Mouse (Mus musculus) cerebellum, adult 9-11 months (tissue): ENCODE measurements at regions not wholly inside any gene's neighbourhood (a gene's known extent, or its start where the extent isn't known, plus 50 kb on each side); places are given as distances from the start of the nearest gene placed in this dataset.

ENCODE experiments used
- DNase-seq: peaks from one replicate; pipeline ENCODE4 v3.0.0; 2022

GRCm38 (mm10) chr2:101209136-101209535 lies 415.4 kb upstream of the Rag2 start:
- no peak for DNase-seq

- DNase-seq: no peak
Measured at GRCm38 (mm10) chr2:101220759-101221158, 403.8 kb upstream of the Rag2 start.

GRCm38 (mm10) chr2:101242983-101243382 lies 381.5 kb upstream of the Rag2 start:
- no peak for DNase-seq

GRCm38 (mm10) chr2:101247133-101247532 lies 377.4 kb upstream of the Rag2 start:
- no peak for DNase-seq

- no peak for DNase-seq
Measured at GRCm38 (mm10) chr2:101252228-101252627, 372.3 kb upstream of the Rag2 start.

GRCm38 (mm10) chr2:101256464-101256863 lies 368.1 kb upstream of the Rag2 start:
- DNase-seq: no peak

GRCm38 (mm10) chr2:101263934-101264333 lies 360.6 kb upstream of the Rag2 start:
- no peak for DNase-seq

GRCm38 (mm10) chr2:101266685-101267374 lies 357.7 kb upstream of the Rag2 start:
- DNase-seq: no peak

- DNase-seq: no peak
Measured at GRCm38 (mm10) chr2:101274045-101274664, 350.4 kb upstream of the Rag2 start.

- no peak for DNase-seq
Measured at GRCm38 (mm10) chr2:101284886-101285285, 339.6 kb upstream of the Rag2 start.

GRCm38 (mm10) chr2:101288119-101288518 lies 336.4 kb upstream of the Rag2 start:
- no peak for DNase-seq

GRCm38 (mm10) chr2:101289168-101289567 lies 335.4 kb upstream of the Rag2 start:
- DNase-seq: no peak

GRCm38 (mm10) chr2:101290738-101291137 lies 333.8 kb upstream of the Rag2 start:
- no peak for DNase-seq

GRCm38 (mm10) chr2:101295678-101296368 lies 328.7 kb upstream of the Rag2 start:
- DNase-seq: no peak

- DNase-seq: no peak
Measured at GRCm38 (mm10) chr2:101296369-101296682, 328.2 kb upstream of the Rag2 start.

- DNase-seq: no peak
Measured at GRCm38 (mm10) chr2:101296778-101297177, 327.7 kb upstream of the Rag2 start.

- DNase-seq: no peak
Measured at GRCm38 (mm10) chr2:101299126-101299525, 325.4 kb upstream of the Rag2 start.

- DNase-seq: no peak
Measured at GRCm38 (mm10) chr2:101300106-101300505, 324.4 kb upstream of the Rag2 start.

GRCm38 (mm10) chr2:101321286-101321914 lies 303.1 kb upstream of the Rag2 start:
- DNase-seq: no peak

GRCm38 (mm10) chr2:101356709-101357108 lies 267.8 kb upstream of the Rag2 start:
- no peak for DNase-seq

GRCm38 (mm10) chr2:101364256-101364655 lies 260.3 kb upstream of the Rag2 start:
- DNase-seq: no peak

GRCm38 (mm10) chr2:101368278-101368677 lies 256.2 kb upstream of the Rag2 start:
- DNase-seq: no peak

- DNase-seq: no peak
Measured at GRCm38 (mm10) chr2:101370991-101371736, 253.4 kb upstream of the Rag2 start.
